Mouse (Mus musculus) bone marrow macrophage, adult 2 months (primary cell): ENCODE measurements at regions not wholly inside any gene's neighbourhood (a gene's known extent, or its start where the extent isn't known, plus 50 kb on each side); places are given as distances from the start of the nearest gene placed in this dataset.

ENCODE experiments used
- H3K27ac ChIP-seq: 2 replicates; pipeline ENCODE4 v1.5.1; 2012; ENCODE audit warnings: low read depth, low read length; ENCODE audit not compliant: insufficient read depth
- H3K4me1 ChIP-seq: 2 replicates; pipeline ENCODE4 v1.6.1; 2012; ENCODE audit warnings: low read length; ENCODE audit not compliant: control insufficient read depth, insufficient read depth
- H3K4me3 ChIP-seq: 2 replicates; pipeline ENCODE4 v1.5.1; 2012; ENCODE audit warnings: mild to moderate bottlenecking, low read length, moderate library complexity; ENCODE audit not compliant: insufficient read depth
- CTCF ChIP-seq: IDR thresholded peaks from 2 replicates; pipeline ENCODE4 v1.5.1; 2012; ENCODE audit warnings: low read depth, mild to moderate bottlenecking, low read length, moderate library complexity
- POLR2A ChIP-seq: IDR thresholded peaks from 2 replicates; pipeline ENCODE4 v1.6.1; 2012; ENCODE audit warnings: mild to moderate bottlenecking, low read depth, low read length, borderline replicate concordance

GRCm38 (mm10) chr1:118741286-118741685, 113.5 kb downstream of the Tfcp2l1 start:
- TF ChIP-seq CTCF: no peak
- TF ChIP-seq POLR2A: no peak
- no peaks in the 10 kb centered on the region for H3K4me1 ChIP-seq
- no peak overlapping the region for H3K4me3 ChIP-seq
- H3K27ac ChIP-seq: no peak overlapping the region

- no peak overlapping the region for H3K4me3 ChIP-seq
- H3K27ac ChIP-seq: no peak overlapping the region
- H3K4me1 ChIP-seq: no peaks in the 10 kb centered on the region
- TF ChIP-seq CTCF: no peak
- TF ChIP-seq POLR2A: no peak
These were observed 120.5 kb downstream of the Tfcp2l1 start for GRCm38 (mm10) chr1:118748196-118748595.

DNA sequence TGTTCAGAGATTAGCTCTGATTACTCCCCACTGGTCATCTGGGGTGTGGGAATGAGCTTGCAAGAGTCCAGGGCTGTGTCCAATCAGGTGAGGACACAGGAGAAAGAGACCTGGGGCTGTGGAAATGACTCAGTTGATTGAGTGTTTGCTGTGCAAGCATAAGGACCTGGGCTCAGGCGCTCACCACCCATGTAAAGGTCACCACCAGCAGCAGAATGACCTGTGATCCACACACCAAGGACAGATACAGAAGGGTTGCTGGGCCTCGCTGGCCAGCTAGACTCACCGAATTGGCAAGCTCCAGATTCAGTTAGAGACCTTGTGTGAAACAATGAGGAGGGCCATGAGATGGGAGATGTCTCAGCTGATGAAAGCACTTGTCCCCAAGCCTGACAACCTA, 125.1 kb downstream of the Tfcp2l1 start:
- no peak overlapping the region for H3K27ac ChIP-seq
- no peak overlapping the region for H3K4me3 ChIP-seq
- H3K4me1 ChIP-seq: no peaks in the 10 kb centered on the region
- TF ChIP-seq CTCF (no peak), POLR2A (no peak)

DNA sequence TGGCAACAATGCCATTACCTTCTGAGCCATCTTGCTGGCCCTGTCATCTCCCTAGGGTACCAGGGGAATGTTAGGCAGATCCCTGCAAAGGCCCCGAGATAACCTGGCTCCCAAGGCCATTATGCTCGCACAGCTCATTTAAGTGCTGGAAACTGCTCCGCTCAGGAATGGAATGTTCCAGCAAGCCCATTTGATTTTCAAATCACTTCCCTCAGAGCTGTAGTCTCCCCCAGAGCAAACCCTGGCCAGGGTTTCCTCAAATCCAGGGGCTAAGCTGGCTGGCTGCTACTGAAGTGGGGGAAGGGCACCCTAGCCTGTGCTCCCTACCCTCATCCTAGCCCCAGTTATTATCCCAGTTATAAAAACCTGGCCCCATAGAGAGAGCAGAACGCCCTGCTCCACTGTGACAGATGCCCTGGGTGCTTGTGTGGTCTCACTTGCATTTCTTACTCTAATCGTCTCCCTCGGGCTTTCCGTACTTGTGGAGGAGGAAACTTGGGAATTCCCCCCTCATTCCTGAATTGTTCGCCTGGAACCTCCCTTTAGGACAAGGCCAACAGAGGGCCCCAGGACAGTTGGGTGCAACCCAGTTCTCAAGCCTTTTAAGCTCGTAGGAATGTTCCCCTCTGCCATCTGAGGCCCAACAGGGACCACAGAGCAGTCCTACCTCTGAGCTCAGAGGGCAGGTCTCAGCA, 128.6 kb downstream of the Tfcp2l1 start:
- no peaks in the 10 kb centered on the region for H3K4me1 ChIP-seq
- H3K27ac ChIP-seq: no peak overlapping the region
- no peak for TF ChIP-seq CTCF
- no peak for TF ChIP-seq POLR2A
- no peak overlapping the region for H3K4me3 ChIP-seq

DNA sequence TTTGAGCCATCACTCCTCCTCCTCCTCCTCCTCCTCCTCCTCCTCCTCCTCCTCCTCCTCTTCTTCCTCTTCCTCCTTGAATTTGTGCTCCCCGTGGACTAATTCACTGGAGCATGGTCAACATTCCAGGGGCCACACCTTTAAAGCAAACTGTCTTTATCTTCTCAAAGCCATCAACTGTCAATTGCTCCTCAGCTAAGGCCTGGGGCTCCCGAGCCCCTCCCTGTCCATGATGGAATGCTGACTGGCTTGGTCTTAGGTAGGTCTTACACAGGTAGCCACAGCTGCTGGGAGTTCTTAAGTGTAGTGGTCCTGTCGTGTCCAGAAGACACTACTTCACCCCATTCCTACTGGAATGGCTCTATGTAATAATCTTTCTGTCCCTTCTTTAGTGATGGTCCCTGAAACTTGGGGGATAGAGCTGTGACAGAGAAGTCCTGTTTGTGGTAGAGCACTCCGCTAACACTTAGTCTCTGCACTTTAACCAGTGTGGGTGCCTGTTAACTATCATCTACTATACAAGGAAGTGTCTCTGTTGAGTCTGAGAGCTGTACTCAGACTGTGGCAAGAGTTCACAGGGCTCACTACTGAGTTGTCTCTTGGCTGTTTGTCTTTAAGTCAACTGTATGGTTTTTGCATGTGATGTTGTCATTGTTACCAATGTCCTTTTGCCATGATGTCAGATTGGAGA, 129.7 kb downstream of the Tfcp2l1 start:
- TF ChIP-seq POLR2A (no peak), CTCF (no peak)
- Histone ChIP-seq H3K4me3 (no peak overlapping the region), H3K4me1 (no peaks in the 10 kb centered on the region), H3K27ac (no peak overlapping the region)

GRCm38 (mm10) chr1:118758031-118758400, 130.3 kb downstream of the Tfcp2l1 start:
- no peaks in the 10 kb centered on the region for H3K4me1 ChIP-seq
- TF ChIP-seq POLR2A (no peak), CTCF (no peak)
- no peak overlapping the region for H3K27ac ChIP-seq
- H3K4me3 ChIP-seq: no peak overlapping the region

DNA sequence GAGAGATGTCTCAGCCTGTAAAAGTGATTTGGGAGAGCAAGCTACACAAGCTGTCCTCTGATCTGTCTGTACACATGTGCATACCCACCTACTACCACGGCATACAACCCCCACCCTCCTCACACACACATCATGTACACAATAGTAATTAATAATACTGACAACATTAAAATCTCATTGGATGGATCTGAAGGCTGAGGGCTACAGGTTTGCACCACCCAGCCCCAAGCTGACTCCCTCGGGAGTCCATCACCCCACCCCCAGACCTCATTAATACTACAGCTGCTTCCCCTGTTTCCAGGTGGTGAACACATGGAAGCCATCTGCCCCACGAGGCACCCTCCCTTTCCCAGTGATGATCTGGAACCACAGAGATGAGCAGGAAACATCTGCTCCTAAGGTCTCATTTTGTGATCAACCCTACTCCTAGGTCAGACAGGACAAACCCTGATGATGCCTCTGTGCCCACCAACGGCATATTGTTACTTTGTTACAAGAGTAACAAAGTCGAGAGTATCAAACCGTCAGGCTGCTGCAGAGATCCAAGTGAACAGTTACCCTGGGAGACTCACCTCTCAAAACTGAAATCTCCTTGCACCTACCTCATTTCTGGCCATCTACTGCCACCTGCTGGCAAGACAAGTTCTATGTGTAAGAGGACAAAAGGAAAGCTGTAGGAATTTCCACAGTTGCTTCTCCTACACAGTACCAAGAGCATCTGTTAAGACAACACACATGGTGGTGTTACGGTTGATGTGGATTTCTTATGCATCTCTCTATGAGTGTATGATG, 131.6 kb downstream of the Tfcp2l1 start:
- Histone ChIP-seq H3K4me3 (no peak overlapping the region), H3K27ac (no peak overlapping the region), H3K4me1 (no peaks in the 10 kb centered on the region)
- TF ChIP-seq POLR2A: no peak
- TF ChIP-seq CTCF: peak; percentile 10; the same call in 1 of the 2 replicates

- Histone ChIP-seq H3K4me3 (no peak overlapping the region), H3K4me1 (no peaks in the 10 kb centered on the region), H3K27ac (no peak overlapping the region)
- TF ChIP-seq POLR2A (no peak), CTCF (no peak)
These were observed 137.8 kb downstream of the Tfcp2l1 start for GRCm38 (mm10) chr1:118765525-118765924.

- TF ChIP-seq CTCF: no peak
- no peak for TF ChIP-seq POLR2A
- Histone ChIP-seq H3K27ac (no peak overlapping the region), H3K4me3 (no peak overlapping the region), H3K4me1 (no peaks in the 10 kb centered on the region)
These were observed 141.1 kb downstream of the Tfcp2l1 start for GRCm38 (mm10) chr1:118768831-118769230.

DNA sequence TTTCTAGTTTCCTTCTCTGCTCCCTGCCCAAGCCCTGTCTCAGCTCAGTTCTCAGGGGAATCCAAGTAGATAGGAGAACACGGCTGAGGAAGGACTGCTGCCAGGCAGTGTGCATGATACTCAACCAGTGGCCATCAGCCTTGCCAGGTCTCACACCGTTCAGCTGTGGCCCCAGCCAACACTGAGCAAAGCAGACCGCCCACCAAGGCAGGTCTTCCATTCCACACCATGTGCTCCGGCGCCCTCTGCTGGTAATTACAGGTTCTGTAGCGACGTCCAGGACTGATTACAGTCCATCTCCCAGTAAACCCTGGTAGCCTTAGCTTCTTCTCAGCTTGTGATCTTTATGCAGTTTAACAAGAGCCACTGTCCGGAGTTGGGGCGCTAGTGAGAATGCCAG, 144.5 kb downstream of the Tfcp2l1 start:
- no peak overlapping the region for H3K4me3 ChIP-seq
- TF ChIP-seq CTCF (peak; percentile 45; the same call in 1 of the 2 replicates), POLR2A (no peak)

More for the DNA sequence above, 144.5 kb downstream of the Tfcp2l1 start:
- Histone ChIP-seq H3K27ac (no peak overlapping the region), H3K4me1 (no peaks in the 10 kb centered on the region)
